Mouse (Mus musculus): ENCODE results near the gene Dhx8.
A peak's percentile ranks its signal among the peaks of the same experiment; 100 is the strongest.

The Dhx8 gene

GRCm38 (mm10) chr11:101732518-101733440 lies at the start of gene Dhx8:
TSS of gene Dhx8 (plus strand) at chr11:101732919.
- DNase-seq (ENCODE audit: low spot score in 2 of 2), result peak; percentile 97 to 99

DNA sequence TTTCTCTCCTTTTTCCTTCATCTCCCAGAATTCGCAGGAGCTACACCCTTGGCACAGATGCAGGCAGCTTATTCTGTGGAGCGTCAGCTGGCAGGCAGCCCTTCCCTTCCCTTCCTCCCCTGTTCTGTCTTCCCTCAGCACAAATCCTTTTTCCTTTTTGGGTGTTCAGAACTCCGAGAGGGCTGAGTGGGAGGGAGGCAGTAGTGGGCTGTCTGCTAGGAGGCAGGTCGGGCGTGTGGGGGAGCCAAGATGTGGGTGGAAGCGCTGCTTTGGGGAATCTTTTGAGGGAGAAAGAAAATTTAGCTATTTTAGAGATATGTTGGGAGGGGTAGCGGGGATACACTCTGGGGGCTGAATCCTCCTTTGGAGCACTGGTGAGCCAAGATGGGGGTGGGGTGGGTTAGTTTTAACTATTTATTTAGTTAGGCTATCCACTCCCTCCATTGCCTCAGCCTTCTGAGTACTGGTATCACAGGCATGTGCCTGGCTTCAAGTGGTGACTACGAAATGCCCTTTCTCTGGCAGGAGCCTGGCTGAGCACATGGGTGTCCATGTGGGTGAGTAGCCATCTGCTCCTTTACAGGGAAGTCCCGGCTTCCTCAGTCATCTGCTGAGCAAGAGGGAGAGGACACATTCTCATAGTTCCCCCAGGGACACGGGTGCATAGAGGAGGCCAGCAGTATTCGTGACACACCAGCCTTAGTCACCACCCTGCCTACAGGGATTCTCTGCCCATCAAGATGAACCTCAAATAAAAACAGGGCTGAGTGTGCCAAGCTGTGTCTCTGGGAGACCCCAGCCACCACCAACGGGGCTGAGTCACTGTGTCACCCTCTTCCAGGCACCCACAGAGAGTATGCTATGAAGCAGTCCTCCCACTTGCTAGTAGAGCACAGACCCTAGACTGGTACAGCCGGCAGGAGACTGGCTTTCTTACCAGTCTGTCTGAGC lies 45.1 kb upstream of the Dhx8 start:
- peak; percentile 76 to 78 for DNase-seq (ENCODE audit: low spot score in 2 of 2)

DNA sequence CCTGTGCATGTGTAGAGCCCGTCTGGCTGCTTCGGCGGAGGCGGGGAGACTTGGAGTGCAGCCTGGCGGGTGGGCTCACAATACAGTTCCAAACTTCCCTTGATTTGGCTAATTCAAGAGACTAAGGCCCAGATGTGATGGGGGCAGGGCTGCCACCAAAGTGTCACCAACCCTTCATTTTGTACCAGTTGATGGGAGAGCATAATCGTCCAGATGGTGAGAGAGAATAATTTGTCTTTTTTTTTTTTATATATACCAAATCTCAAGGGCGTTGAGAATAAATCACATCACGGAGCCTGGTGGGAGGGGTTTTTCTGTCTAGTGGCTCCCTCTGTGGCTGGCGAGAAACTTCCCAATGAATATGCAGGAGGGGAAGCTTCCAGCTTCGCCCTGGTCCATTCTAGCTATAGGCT lies 43.0 kb upstream of the Dhx8 start:
- no peak for DNase-seq (ENCODE audit: low spot score in 2 of 2)

DNA sequence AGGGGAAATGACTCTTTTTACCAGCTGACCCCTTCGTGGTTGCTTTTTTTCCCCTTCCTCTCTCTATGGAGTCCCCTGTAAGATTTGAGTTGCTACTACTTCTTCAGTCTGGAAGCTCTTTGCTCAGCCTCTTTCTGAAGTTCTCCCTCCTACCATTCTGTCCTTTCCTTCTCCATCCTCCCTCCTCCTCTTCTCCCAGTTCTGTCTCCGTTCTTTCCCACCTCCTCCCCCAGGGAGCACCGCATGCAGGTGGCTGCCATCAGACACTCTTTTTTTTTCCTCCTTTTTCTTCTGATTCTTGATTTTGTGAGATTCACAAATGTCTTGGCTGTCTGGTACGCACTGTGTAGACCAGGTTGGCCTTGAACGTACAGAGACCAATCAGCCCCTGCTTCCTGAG lies 42.4 kb upstream of the Dhx8 start:
- no peak for DNase-seq (ENCODE audit: low spot score in 2 of 2)

GRCm38 (mm10) chr11:101695906-101696661 lies 36.6 kb upstream of the Dhx8 start:
- DNase-seq (ENCODE audit: low spot score in 2 of 2), result no peak

- DNase-seq (ENCODE audit: low spot score in 2 of 2), result no peak
Observed at GRCm38 (mm10) chr11:101697156-101697861, 35.4 kb upstream of the Dhx8 start.

DNA sequence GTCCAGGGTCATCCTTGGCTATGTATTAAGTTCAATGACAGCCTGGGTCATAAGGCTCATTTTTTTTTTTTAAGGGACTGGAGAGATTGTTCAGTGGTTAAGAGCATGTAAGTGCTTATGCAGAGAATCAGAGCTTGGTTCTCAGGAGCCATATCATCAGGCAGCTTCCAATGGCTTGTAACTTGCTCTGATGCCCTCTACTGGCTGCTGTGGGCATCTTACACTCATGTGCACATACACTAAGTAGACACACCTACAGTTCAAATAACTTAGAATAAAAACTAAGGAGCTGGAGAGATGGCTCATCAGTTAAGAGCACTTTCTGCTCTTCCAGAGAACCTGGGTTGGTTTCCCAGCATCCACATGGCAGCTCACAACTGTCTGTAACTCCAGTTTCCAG lies 34.6 kb upstream of the Dhx8 start:
- no peak for DNase-seq (ENCODE audit: low spot score in 2 of 2)

GRCm38 (mm10) chr11:101699556-101699955 lies 33.2 kb upstream of the Dhx8 start:
- no peak for DNase-seq (ENCODE audit: low spot score in 2 of 2)

GRCm38 (mm10) chr11:101699991-101700390 lies 32.7 kb upstream of the Dhx8 start:
- DNase-seq (ENCODE audit: low spot score in 2 of 2), result no peak

DNA sequence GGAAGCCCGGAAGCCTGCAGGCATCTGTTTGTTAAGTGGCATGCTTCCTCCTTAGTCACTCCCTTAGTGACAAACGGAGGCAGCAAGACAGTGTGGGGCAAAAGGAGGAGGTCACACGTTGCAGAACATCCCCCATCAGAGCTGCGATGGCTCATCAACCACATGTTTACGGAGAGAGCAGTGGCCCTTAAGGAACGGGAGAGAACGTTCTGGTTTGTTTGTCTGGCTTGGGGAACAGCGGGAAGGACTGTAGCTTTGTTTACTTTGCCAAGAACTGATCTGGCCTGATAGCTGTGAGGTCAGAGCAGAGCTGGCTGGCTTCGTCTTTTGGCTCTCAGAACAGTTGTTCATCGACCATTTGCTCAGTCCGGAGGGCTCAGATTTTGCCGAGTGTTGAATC lies 32.3 kb upstream of the Dhx8 start:
- DNase-seq (ENCODE audit: low spot score in 2 of 2), result peak; percentile 40 to 44

DNA sequence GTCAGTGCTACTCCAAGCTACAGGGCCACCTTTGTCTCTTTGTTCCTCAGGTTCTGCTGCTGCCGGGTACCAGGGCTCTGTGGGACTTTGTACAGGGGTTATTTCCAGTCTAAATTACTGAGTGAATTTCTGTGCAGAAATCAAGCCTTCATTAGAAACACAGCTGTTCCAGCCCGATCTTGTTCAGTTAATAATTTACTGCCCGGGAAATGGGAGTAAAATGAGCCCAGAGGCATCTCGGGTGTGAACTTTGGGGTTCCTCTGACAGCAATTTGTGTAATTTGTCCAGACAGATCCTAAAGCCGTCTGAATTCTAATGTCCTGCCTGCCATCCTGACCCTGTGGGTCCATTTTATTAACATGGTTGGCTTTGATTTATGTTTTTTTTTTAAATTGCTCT lies 28.6 kb upstream of the Dhx8 start:
- no peak for DNase-seq (ENCODE audit: low spot score in 2 of 2)

- DNase-seq (ENCODE audit: low spot score in 2 of 2), result no peak
Observed at GRCm38 (mm10) chr11:101706764-101707448, 25.8 kb upstream of the Dhx8 start.

DNA sequence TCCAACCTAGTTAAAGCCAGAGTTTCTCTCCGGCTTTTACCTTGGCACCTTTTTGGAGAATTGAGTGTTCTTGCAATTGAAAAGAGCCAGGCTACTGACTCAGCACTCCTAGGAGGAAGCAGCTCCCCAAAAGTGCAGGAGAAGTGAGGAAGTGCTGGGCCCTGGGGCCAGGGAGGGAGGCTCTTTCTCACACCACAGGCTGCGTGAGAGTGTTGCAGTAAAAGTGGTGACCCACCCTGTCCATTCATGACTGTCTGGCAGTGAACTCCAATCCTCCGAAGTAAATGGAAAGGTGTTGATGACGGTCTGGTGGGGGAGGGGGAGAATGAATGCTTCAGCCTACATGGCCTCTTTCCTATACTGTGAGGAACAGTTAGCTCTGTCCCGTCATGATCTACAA lies 24.2 kb upstream of the Dhx8 start:
- DNase-seq (ENCODE audit: low spot score in 2 of 2), result no peak

- DNase-seq (ENCODE audit: low spot score in 2 of 2), result no peak
Observed at GRCm38 (mm10) chr11:101712811-101713210, 19.9 kb upstream of the Dhx8 start.

DNA sequence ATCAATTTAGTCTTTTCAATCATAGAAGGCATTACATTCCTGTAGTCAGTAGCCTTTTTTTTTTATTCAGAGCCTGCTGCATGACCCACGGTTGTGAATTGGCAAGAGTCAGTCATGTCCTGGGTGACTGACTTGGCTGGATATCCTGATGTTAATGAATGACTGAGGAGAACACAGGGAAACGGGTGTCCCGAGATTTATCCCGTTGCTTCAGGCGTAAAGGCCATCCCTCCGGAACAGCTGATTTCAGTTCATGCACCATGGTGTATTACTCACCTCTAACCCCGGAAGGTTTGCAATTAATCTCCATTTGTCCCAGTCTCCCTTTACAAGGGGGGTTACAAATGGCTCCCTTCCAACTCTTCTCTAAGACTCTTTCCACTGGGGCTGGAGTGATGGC lies 18.7 kb upstream of the Dhx8 start:
- DNase-seq (ENCODE audit: low spot score in 2 of 2), result no peak

DNA sequence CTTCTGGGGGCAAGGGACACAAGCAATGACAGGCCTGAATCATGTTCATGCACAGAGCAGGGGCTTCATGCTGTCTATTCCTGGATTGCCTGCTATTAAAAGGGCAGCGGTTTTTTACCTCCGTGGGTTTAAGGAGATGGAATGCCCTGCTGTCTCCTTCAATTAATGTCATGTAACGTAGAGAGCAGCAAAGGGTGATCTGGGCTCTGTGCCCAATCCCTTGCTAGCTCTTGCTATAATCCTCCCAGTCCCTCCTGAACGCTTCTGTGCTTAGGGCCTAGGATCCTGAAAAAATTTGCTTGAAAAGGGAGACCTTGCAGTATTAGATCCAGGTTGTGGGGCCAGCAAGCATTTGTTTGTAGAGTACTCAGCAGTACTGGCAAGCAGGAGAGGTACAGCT lies 14.4 kb upstream of the Dhx8 start:
- DNase-seq (ENCODE audit: low spot score in 2 of 2), result no peak

DNA sequence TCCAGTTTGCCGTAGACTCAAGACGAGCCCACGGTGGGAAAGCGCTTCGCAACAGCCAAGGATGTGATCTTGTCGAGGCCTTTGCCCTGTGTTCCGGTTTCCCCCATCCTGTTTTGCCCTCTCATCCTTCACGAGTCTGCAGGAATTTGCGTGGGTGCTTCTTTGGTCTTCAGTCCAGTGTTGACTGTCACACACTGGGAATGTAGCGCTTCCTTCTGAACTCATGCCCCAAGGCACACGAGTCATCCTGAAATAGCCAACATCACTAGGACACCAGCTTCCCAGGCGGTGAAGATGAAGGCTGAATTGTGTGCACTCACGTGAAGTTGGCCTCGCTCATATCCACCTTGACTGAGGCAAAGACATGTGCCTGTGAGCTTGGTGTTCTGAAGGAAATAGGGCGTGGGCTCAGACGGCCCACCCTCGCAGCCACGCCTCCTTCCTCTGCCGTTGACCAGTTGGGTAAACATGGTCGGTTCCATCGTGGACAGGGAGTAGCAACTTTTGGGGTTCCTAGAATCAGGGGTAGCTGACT lies 12.7 kb upstream of the Dhx8 start:
- DNase-seq (ENCODE audit: low spot score in 2 of 2), result no peak

GRCm38 (mm10) chr11:101725043-101725442 lies 7.7 kb upstream of the Dhx8 start:
- DNase-seq (ENCODE audit: low spot score in 2 of 2), result no peak

DNA sequence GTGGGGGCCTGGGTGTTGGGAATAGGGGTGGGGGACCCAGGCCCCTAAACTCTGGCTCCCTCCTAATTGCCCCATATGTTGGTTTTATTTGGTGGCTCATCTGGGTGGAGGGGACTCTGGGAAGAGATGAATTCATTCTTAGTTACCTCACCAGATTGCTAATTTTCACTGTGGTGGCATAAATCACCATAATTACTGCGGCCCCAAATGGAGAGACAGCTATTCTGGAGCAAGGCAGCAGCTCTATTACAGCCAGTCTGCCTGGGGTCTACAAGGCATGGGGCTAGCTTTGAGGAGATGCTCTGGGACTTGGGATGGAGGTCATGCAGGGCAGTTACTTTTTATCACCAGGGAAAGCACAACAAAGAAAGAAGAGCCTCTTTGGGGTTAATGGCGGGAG lies 6.0 kb upstream of the Dhx8 start:
- no peak for DNase-seq (ENCODE audit: low spot score in 2 of 2)

DNA sequence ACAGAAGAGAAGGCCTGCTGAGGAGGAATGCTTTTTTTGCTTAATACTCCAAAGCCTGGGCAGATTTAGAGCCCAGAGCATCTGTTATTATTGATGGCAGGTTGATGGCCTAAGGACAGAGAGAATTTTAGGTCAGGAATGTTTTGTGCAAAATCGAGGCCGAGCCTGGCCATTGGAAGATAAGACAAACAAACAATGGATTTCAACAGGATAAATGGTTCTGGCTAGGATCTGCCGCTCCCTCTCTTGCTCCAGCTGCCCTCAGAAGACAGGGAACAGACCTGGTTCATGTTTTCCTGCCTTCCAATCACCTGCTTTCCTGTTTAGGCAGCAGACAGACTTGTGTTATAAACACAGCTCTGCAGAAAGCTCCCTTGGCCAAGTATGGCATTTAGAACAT lies 3.4 kb upstream of the Dhx8 start:
- DNase-seq (ENCODE audit: low spot score in 2 of 2), result no peak

All from heart, adult 9 months (tissue).